In genomic region chr2:103321638-103322037, GRCm38 (mm10) we compare ENCODE assay signal across 1 mouse cellular context.
TF ChIP-seq lines count a peak whose summit lies in the region.

No protein-coding gene starts in this region.

TF ChIP-seq in MEL, 35 proteins besides CTCF, POLR2A, EP300 and RAD21 (continued from another document):
- TF ChIP-seq GATA1 (IDR thresholded peaks at IDR 0.05; ENCODE audit: low read depth, low read length), result peak; percentile 94
- no peak for TF ChIP-seq CHD1 (IDR thresholded peaks at IDR 0.05; ENCODE audit: low read depth, low read length)
